Mouse (Mus musculus) midbrain, embryonic 12.5 days (tissue): ENCODE data around the gene Hpn. TPM values are rescaled to one million over a fixed set of nuclear protein-coding genes. Genes with fewer than 3 reads are reported as not detected.

ENCODE experiments used
- ATAC-seq: fragments of 200-750 bp; cut with Nextera tagmentation; 2 replicates; pipeline ENCODE4 v1.8.0; 2017; ENCODE audit warnings: low read depth, moderate TSS enrichment, moderate library complexity; ENCODE audit not compliant: low FRiP score
- H3K27ac ChIP-seq: fragments of 300-500 bp; sonication (generic); replicated peaks from 2 replicates; pipeline ENCODE4 v1.5.1; 2016; ENCODE audit warnings: mild to moderate bottlenecking
- H3K27me3 ChIP-seq: fragments of 300-500 bp; sonication (generic); 2 replicates; pipeline ENCODE4 v1.6.1; 2016; ENCODE audit warnings: mild to moderate bottlenecking
- H3K36me3 ChIP-seq: fragments of 300-500 bp; sonication (generic); 2 replicates; pipeline ENCODE4 v1.6.1; 2016
- H3K4me1 ChIP-seq: fragments of 300-500 bp; sonication (generic); 2 replicates; pipeline ENCODE4 v1.6.1; 2016
- H3K4me2 ChIP-seq: fragments of 300-500 bp; sonication (generic); replicated peaks from 2 replicates; pipeline ENCODE4 v1.6.1; 2016; ENCODE audit warnings: mild to moderate bottlenecking, moderate library complexity
- H3K4me3 ChIP-seq: fragments of 300-500 bp; sonication (generic); 2 replicates; pipeline ENCODE4 v1.5.1; 2016; ENCODE audit warnings: mild to moderate bottlenecking
- H3K9ac ChIP-seq: fragments of 300-500 bp; sonication (generic); replicated peaks from 2 replicates; pipeline ENCODE4 v1.6.1; 2016; ENCODE audit warnings: mild to moderate bottlenecking, moderate library complexity
- H3K9me3 ChIP-seq: fragments of 300-500 bp; sonication (generic); 2 replicates; pipeline ENCODE4 v1.6.1; 2016; ENCODE audit warnings: mild to moderate bottlenecking
- WGBS: fragments of 180-500 bp; shearing (Covaris S2); methylation state at CpG from one replicate; pipeline ENCODE4 v1.1.7; 2016; 5-methylcytosine and 5-hydroxymethylcytosine counted together
- polyA plus RNA-seq: library from polyadenylated mRNA; unstranded; fragments of >200 nt; fragmentation: Nextera tagmentation; extraction: Ambion mirVana; gene quantifications from 2 replicates; pipeline ENCODE4 v1.2.1, GENCODE M21; 2016

Hpn gene
- polyA plus RNA-seq, 1 experiment from 2014 or later: 0.41 TPM

GRCm38 (mm10) chr7:31049846-31050281, 65.2 kb downstream of the Hpn start:
- peak overlapping the region; percentile 37 for H3K4me3 ChIP-seq
- ATAC-seq: peak; percentile 28; the same call in 1 of the 2 replicates
- H3K4me1 ChIP-seq: peaks cover 49% of the 10 kb centered on the region
- H3K27me3 ChIP-seq: peaks cover 82% of the 10 kb centered on the region
- H3K36me3 ChIP-seq: no peaks in the 10 kb centered on the region
- peak overlapping the region; percentile 55 for H3K4me2 ChIP-seq
- H3K27ac ChIP-seq: no peak overlapping the region
- peak overlapping the region; percentile 35; the same call in 1 of the 2 replicates for H3K9ac ChIP-seq
- no peaks in the 10 kb centered on the region for H3K9me3 ChIP-seq
- WGBS: 2% methylated on average over 14 of the region's 15 CpGs

DNA sequence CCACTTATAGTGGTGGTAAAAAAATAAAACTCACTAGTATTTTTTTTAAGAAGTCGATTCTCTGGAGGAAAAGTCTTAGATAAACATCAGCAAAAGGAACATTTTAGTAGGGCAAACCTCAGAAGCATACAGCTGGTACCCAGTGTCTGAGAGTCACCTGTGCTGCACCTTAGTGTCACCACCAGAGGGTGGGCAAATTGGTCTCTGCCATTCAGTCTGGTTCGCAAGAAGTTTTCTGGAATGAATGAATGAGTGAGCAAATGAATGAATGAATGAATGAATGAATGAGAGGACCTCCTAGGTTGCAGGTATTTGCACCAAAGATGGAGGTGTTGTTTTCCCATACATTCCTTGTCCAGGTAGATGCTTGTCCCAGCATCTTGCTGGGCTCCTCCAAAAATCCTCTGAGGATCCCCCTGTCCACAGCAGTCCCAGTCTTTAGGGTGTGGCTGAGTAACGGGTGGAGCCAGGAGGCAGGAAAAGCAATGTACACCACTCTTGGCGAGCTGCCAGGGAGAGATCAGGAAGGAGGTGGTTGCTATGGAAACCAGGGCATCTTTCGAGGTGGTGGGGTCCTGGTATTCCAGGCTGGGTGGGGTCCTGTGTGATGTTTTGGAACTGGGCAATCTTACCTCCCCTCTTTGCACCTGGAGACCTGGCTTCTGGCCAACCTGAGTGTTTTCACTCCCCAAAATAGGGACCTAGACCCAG, 65.8 kb downstream of the Hpn start:
- H3K9ac ChIP-seq: no peak overlapping the region
- H3K27me3 ChIP-seq: peaks cover 82% of the 10 kb centered on the region
- no peak for ATAC-seq
- no peak overlapping the region for H3K27ac ChIP-seq
- peak overlapping the region; percentile 55 for H3K4me2 ChIP-seq
- H3K4me1 ChIP-seq: peaks cover 46% of the 10 kb centered on the region
- peak overlapping the region; percentile 37 for H3K4me3 ChIP-seq
- H3K36me3 ChIP-seq: no peaks in the 10 kb centered on the region
- 19% methylated on average over 5 of the region's 5 CpGs for WGBS
- H3K9me3 ChIP-seq: no peaks in the 10 kb centered on the region

Other genes with a start within 250 kb of the Hpn start
- not detected in 2 replicates for gene Cd22, start 234.9 kb downstream of the Hpn start, polyA plus RNA-seq
- 0.39 and 0.51 TPM in 2 replicates for gene Mag, start 200.4 kb downstream of the Hpn start, polyA plus RNA-seq
- gene Hamp2, start 190.6 kb downstream of the Hpn start, polyA plus RNA-seq: not detected in 2 replicates
- not detected in 2 replicates for gene Hamp, start 171.3 kb downstream of the Hpn start, polyA plus RNA-seq
- 28.9 and 30.6 TPM in 2 replicates for gene Usf2, start 158.5 kb downstream of the Hpn start, polyA plus RNA-seq
- gene Lsr, start 141.8 kb downstream of the Hpn start, polyA plus RNA-seq: 16.1 and 17.5 TPM in 2 replicates
- gene Fam187b, start 141.5 kb downstream of the Hpn start, polyA plus RNA-seq: 0.26 and 0.57 TPM in 2 replicates
- gene Fxyd5, start 72.8 kb downstream of the Hpn start, polyA plus RNA-seq: 8.7 and 13.2 TPM in 2 replicates
- gene Fxyd7, start 63.8 kb downstream of the Hpn start, polyA plus RNA-seq: 10.0 and 11.5 TPM in 2 replicates
- gene Fxyd1, start 58.1 kb downstream of the Hpn start, polyA plus RNA-seq: 8.9 and 10.3 TPM in 2 replicates
- gene Lgi4, start 55.9 kb downstream of the Hpn start, polyA plus RNA-seq: 0.54 and 0.55 TPM in 2 replicates
- 1.4 and 1.7 TPM in 2 replicates for gene Fxyd3, start 38.6 kb downstream of the Hpn start, polyA plus RNA-seq
- gene Scn1b, start 11.7 kb upstream of the Hpn start, polyA plus RNA-seq: 1.7 and 1.8 TPM in 2 replicates
- gene Gramd1a, start 40.6 kb upstream of the Hpn start, polyA plus RNA-seq: 186 and 194 TPM in 2 replicates
- not detected in 2 replicates for gene Scgb2b2, start 175.2 kb upstream of the Hpn start, polyA plus RNA-seq
- not detected in 2 replicates for gene Scgb1b2, start 176.5 kb upstream of the Hpn start, polyA plus RNA-seq
- not detected in 2 replicates for gene Scgb2b3, start 246.8 kb upstream of the Hpn start, polyA plus RNA-seq